Mouse (Mus musculus) left cerebral cortex, adult 18-20 months (tissue): ENCODE measurements around the gene Smcp. TPM values are rescaled to one million over a fixed set of nuclear protein-coding genes. Genes with fewer than 3 reads are reported as not detected.

Experiments
- DNase-seq, 2 experiments: peaks; one replicate each; pipeline ENCODE4 v3.0.0; 2021 to 2022; ENCODE audit warnings: low spot score in 2 of 2, mixed read lengths in 1 of 2
- long read RNA-seq, 2 experiments: library from polyadenylated mRNA; stranded (forward); transcript quantifications; one replicate each; pipeline ENCODE4 v2.0.0; 2021
- total RNA-seq, 2 experiments: library from RNA; stranded (reverse); gene quantifications; 2 replicates each; pipeline ENCODE4 v1.2.3; 2021

The Smcp gene
- not detected for total RNA-seq
- long read RNA-seq, experiment 1 = 0 reads
- long read RNA-seq, experiment 2 = 0 reads

DNA sequence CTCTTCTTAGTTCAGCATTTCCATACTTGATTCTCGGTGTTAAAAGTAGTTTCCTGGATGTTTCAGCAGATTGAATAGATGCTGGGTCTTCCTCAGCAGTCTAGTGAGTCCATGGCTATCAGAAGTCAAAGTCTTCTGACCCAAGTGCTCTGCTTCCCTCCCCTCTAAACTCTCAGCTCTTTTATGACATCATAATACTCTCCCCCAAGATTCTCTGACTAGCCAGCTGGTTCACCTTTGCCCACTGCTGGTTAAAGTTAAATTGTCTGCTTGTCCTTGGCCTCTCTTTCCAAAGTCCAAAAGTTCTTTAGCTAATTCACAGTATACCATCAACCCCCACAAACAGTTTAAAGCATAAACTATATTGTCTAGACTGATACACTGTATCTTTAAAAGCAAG is at the start of gene Smcp:
Gene Smcp, minus strand, starts transcription at position 140 of the 400 bp plus-strand sequence.
- no peak for DNase-seq

DNA sequence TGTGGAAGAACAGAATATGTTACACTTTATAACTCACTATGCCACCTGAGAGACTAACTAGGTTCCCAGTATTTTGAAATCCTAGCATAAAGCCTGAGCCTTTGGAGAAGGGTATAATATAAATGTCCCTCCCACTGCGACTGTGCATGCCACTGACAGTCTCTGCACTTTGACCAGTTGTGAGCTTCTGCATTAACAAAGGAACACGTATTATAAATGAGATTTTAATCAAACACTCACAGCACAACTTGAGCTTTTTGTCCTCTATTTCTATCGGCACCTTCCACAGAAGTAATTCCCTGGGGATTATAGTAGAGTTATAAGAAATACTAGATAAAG is 49.8 kb upstream of the Smcp start:
- no peak for DNase-seq

DNA sequence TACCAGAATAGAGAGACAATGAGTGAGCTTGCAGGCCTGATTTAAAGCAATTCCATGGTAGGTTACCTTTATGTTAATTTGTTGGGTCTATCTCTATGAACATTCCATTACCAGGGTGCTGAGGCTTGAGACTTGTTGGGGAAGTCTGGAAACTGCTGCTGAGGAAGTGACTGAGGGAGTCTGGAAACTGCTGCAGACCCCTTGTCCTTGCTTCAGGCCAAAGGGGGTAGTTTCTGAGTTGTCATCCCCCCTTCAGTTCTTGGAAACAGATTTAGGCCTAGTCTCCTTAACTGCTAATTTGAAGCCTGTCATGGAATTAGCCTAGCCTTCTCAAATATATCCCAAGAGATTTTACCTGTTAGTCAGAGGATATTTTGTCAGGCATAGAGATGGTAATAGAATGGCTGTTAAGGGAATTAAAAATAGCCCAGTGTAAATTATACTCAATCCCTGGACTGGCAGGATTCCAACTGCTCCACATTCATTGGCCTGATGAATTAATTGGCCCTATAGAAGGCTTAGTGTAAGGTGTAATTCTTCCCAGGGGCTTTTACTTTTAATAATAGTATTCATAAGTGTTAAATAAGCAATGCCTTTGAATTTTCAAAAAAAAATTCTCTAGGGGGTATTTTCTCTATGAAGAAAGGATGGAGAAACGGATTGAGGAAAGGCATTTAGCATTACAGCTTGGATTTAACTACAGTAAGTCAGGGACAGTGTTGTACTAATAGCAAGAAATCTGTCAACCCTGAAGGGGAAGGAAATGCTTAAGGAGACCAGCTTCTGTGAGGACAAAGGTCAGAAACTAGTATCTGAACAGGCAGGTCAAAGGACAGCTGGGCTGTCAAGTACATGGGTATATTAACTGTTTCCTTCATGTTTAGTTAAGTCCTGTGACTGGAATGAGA is 49.2 kb upstream of the Smcp start:
- no peak for DNase-seq

DNA sequence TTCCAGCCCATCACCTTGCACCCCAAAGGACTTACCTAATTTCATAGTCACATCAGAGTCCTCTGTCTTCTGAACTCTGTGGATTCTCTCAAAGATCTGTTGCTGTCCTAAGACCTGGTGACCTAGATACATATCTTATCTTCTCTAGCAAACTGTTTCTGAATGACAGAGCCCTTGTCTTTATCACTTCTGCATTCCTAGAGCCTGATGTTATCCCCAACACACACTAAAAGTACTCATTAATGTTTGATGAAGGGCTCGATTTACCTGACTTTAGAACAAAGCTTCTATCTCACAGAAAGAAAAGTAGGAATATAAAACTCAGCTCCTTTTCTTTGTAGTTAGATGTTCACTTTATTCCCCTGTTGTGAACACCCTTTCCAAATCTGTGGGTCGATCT is 32.8 kb upstream of the Smcp start, which contains the start of gene Lce6a:
Gene Lce6a, minus strand, starts transcription at position 101 of the 400 bp plus-strand sequence.
- no peak for DNase-seq

DNA sequence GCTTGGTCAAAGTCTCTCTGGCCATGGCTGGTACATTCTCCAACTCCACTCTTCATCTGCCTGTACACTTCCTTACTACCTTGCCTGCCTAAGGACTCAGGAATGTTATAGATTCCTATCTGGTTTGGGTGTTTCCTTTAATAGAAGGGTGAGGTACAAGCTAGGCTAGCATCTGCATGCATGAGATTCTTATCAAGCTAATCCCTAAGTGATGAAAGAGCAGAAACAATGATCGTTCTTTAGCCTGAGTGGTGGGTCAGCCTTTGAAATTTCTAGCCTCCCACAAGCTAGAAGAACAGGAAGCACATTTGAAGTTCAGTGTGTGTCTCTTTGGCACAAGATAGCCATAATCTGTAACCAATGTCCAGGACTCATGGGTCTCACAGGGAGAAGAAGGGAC is 21.0 kb upstream of the Smcp start:
- no peak for DNase-seq

DNA sequence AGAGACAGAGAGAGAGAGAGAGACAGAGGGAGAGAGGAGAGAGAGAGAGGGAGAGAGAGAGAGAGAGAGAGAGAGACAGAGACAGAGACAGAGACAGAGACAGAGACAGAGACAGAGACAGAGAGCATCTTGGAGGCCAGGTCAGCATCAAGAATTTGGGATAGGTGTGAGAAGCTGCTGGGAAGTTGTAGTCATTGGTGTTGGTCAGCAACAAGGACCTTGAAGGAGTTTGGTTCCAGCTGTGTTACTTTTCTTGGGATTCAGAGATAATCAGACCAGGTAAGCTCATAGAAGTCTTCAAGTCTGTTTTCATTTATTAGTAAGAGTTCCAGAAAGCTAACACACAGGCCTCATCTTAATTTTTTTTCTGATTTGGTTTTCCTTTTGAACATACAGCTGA is 18.6 kb upstream of the Smcp start, which contains the start of gene 2210017I01Rik:
Gene 2210017I01Rik, minus strand, starts transcription at position 101 of the 400 bp plus-strand sequence.
- DNase-seq = no peak

DNA sequence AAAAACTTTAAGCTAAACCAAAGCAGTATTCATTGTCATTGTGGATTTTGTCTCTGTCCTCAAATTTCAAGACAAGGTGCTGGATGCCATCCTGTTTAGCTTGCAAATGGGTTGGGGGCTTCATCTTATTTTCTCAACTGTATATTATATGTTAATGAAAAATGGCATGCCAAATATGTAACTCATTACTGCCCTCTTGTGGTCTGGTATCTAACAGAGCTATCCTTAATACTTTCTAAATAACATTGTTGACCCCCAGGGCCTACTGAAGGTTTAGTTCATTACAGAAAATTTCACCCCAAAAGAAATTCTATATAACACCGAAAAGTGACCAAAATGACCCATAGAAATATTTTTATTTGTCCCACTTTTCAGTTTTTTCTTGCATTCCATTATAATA is 13.4 kb upstream of the Smcp start:
- DNase-seq = no peak

DNA sequence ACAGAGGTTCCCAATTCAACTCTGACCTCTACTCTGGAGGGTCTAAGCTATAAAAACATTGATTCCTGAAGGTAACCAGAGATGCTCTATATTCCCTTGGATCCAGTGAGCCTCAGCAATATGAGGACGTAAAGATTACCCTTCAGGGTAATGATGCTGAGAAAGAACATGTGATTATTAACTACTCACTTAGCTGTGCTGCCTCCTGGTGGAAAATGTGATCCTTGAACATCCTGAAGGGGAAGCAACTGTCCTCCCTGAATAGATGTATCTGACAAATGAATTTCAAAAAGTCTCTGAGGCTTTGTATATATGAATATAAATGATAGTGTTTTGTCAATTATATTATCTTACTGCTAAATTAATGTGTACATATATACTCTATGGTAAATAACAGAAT is 11.7 kb upstream of the Smcp start:
- no peak for DNase-seq

DNA sequence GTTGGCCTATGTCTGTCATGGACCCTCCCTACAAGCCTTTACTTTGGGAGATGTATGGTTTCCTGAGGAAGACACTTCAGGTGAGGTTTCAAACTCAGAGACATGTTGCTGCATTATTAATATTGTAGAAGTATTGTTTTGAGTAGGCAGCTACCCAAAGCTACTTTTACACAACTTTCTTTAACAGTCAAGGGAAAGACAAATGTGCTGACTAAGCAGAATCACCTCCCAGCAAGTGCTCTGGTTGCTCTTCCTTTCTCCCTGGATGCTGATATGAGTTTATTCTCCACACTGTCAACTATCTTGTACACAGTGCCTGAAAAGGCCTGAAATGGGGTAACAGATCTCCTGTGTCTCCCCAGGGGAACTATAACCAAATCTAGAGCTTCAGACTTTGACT is 11.2 kb upstream of the Smcp start:
- no peak for DNase-seq

DNA sequence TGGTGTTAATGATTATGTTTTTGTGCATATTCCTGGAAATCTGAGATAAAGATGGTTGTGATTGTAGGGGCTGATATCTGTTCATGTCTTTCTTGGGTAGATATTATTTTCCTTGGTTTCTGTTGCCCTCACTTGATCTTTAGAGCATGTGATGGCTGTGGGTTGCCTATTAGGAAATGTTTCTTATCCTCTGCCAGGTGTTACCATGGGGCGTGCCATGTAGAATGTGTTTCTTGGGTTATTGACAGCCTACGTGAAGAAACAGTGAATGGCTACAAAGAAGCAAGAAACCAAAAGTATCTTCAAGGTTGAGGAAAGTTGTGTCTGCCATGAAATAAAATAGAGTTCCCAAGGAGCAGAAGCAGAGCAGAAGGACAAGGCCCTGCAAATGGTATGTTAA is 9.6 kb upstream of the Smcp start:
- DNase-seq = no peak

DNA sequence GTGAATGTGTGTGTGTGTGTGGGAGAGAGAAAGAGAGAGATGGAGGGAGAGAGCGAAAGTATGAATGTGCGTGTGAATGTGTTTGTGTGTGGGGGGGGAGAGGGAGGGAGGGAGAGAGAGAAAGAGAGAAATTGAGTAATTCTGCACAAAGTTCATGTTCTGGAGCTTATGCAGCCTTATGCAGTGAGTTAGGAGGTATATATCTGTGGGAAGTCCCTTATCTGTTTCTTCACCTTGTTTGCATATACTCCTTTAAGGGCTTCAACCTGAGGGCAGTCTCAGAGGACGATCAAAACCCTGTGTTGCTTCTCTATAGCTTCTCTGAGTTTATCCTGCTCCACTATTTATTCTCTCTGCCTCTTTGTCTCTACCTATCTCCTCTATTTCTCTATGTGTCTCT is 1.6 kb downstream of the Smcp start:
- DNase-seq = no peak

DNA sequence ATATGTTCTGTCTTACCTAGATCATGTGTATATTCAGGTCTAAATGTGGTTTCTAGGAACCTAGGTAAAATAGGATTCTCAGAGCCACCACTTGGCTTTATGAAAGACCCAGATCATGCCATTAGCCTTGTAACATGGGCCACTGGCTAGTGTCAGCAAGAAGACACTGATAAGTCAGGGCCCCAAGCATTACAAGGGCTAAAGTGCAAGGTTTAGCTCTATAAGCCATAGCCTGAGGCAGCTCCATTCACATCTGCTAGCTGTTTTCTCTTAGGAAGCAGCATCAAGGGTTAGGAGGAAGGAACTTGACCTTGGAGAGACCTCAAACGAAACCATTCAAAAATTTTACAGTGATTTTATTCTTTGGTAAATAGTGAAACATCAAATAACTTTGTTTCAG is 3.7 kb downstream of the Smcp start:
- no peak for DNase-seq

DNA sequence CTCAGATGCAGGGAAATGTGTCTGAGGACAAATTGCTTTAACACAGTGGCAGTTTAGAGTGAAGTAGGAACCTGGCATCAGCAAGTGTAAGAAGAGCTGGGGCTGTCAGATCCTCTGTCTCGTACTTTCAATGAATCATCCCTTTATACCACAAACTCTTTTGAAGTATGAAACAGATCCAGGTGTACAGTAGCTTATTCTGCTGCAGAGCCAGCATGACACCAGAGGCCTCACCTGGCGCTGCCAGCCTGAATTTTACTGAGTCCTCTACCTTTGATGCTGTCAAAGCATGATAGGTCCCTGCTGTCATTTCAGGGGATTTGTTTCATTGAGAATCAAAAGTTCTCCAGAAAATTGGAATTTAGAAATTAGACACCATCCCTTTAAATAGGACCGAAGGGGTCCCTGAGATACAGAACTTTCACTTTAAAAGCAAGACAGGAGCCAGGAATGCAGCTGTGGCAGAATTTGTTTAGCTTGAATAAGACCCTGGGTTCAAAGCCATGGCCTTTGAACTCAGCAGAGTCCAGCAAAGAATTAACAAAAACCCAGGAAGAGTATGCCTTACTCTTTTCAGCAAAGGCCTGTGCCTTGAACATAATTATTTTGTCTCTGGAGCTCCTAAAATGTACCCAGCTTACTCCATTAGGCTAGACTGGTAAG is 5.5 kb downstream of the Smcp start:
- no peak for DNase-seq

DNA sequence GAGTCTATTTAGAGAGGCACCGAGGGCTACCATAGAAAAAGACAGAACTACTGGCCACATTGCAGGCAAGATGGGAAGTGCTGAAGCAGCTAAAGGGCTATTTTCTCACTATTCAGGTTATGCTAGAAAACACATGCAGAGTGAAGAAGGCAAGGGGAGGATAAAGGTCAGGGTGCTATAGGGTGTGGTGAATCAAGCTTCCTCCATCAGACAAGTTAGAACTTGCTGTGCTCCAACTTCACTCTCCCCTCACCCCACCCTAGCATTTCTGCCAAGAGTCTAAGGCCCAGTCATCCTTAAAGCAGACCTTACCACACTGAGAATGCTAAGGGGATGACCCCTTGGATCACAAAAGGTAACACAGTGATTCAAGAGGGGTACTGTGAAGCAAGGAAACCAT is 9.3 kb downstream of the Smcp start:
- DNase-seq = no peak

DNA sequence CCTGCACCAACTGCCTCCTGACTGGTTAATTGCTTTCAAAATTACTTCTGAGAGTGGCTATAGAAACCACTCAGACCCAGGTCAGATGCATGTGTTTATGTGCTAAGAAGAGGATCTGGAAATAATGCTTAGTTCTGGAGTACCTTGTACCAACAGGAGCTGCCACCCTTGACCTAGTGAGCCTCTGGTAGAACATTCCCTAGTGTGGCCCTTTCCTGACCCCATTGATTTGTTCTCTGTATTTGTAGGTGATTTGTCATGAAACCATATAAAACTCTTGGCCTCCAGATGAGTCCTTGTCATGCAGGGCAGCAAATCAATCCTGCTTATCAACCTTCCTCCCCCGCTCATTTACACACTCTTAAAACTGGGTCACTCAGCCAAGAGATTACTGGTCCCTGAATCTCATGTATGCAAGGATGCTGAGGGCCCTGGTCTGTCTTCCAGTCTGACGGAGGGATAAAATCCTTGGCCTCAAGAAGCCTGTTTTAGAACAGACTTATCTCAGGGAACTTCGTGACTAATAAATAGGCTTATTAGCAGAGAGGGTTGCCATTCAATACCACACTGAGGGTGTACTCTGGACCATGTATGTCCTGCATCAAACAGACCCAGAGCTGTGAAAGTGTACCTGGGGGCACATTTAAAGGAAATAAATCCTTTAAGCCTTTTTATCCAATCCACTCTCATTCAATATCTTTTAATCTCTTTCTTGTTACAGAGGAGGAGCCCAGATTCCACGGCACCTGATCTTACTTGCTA is 10.0 kb downstream of the Smcp start:
- no peak for DNase-seq

DNA sequence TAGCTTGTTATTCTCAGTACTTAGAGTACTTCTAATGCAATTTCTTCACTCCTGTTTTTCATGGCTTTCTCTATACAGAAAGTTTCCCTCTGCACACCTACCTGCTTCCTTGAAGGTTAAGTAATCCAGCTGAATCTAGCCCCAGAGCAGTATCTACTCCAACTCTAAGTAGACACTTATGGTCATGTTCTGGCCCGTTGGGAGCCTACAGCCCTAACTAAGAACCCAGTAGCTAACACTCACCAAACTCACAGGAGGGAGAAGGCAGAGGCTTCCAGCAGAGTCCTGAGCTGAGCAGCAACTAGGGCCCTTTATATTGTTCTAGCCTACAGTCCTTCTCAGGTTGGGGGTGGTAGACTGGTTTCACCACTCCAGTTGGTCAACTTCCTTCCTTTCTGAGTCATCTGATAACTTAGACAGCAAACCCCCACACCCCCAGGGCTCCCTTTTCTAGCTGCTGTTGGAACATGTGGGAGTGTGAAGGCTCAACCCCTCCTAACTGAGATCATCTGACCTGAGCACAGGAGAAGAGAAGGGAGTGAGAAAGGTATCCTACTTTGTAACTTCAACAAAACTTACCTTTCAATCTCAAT is 15.3 kb downstream of the Smcp start, which contains the start of gene Ivl:
Gene Ivl, minus strand, starts transcription at position 287 of the 593 bp plus-strand sequence.
- DNase-seq = no peak

DNA sequence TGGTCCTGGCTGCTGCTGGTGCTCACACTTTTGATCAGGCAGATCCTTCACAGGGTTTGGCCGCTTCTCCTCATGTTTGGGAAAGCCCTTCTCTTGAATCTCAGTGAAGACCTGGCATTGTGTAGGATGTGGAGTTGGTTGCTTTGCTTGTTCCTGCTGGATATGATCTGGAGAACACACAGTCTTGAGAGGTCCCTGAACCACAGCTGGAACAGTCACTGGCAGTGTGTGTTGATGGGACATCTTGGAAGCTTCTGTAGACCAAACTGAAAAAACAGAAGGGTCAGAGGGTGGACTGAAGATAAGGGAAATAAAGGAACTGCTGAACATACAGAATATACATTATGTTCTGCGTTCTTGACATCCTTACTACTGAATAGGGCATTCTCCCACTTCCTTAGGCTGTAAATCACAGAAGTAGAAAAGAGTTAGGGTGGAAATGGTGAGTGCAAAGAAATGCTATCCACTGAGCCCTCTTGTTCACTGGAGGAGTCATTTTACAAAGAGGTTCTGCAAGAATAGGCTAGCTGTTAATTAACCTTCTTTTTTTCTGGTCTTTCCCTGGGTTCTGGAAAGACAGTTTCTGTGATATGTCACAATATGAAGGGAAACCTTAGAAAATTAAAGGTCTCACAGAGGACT is 16.2 kb downstream of the Smcp start:
- DNase-seq = no peak

DNA sequence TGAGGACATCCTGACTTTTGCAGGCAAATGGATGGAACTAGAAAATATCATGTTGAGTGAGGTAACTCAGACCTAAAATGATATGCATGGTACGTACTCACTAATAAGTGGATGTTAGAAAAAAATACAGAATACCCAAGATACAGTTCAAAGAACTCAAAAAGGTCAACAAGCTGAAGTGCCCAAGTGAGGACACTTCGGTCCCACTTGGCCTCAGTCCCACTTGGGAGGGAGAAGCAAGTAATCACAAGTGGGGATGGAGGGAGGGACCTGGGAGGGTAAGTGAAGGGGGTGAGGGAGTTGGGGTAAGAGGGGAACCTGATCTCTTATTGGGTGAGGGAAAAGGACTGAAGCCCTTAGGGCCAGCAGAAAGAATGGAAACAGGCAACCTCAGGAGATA is 20.0 kb downstream of the Smcp start:
- no peak for DNase-seq

DNA sequence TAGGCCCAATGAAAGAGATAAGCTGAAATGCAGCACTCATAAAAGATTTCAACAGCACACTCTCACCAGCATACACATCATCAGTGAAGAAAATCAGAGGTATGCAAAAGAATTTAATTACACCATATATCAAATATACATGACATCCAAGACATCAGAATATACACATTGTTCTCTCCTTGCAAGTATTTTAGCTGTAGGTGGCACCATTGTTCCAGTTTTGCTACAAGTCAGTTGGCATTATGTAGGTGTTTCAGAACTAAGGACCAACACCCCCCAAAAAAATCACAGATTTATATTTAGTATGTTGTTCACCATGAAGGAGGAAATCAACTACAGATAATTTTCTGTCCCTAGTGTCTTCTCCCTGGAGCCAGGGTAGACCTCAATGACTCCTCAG is 23.4 kb downstream of the Smcp start:
- no peak for DNase-seq

DNA sequence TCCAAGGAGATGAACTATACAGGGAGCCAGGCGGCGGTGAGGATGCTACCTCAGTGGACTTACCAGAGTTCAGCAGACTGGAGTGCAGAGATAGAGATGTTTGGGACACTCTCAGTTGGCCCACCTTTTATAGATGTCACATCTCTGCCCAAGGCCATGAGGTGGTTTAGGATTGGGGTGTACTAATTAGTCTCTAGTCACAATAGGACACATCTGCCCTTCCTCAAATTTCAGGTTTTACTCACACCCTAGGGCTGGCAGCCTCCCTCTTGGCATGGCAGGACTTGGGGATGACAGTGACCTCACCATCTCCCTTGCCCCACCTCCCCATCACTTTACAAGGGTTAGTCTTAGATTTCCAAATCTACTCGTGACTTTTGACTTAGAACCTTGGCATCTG is 54.4 kb downstream of the Smcp start, which contains the start of gene 2310046K23Rik:
Gene 2310046K23Rik, minus strand, starts transcription at position 101 of the 400 bp plus-strand sequence.
- no peak for DNase-seq
